In genomic region chr5:107064922-107065321, GRCm38 (mm10) we compare ENCODE assay signal across 25 mouse cellular contexts.
"Had no signal": no experiment of that assay in that cellular context is flagged by ENCODE, and none has a peak within 500 bp of the region (broad histone marks: within the 10 kb centered on the region; RNA-seq: fewer than 3 reads in every experiment).

No protein-coding gene starts in this region.

- H3K27ac ChIP-seq: kidney, embryonic 15.5 days; left cerebral cortex, adult 2 months; limb, embryonic 13.5 days; liver, embryonic 12.5 days; liver, embryonic 15.5 days; lung, embryonic 15.5 days; midbrain, embryonic 10.5 days; neural tube, embryonic 12.5 days; neural tube, embryonic 15.5 days; stomach, postnatal 0 days had no signal

- H3K4me2 ChIP-seq: kidney, embryonic 15.5 days; limb, embryonic 13.5 days; liver, embryonic 12.5 days; liver, embryonic 15.5 days; lung, embryonic 15.5 days; neural tube, embryonic 12.5 days; neural tube, embryonic 15.5 days had no signal

- H3K27me3 ChIP-seq: kidney, embryonic 15.5 days; limb, embryonic 13.5 days; liver, embryonic 12.5 days; liver, embryonic 15.5 days; lung, embryonic 15.5 days; neural tube, embryonic 12.5 days; neural tube, embryonic 15.5 days had no signal

- H3K4me1 ChIP-seq: limb, embryonic 13.5 days; liver, embryonic 15.5 days; lung, embryonic 15.5 days; neural tube, embryonic 12.5 days; neural tube, embryonic 15.5 days had no signal

- H3K36me3 ChIP-seq: kidney, embryonic 15.5 days; limb, embryonic 13.5 days; liver, embryonic 12.5 days; liver, embryonic 15.5 days; lung, embryonic 15.5 days; midbrain, embryonic 10.5 days; neural tube, embryonic 12.5 days; neural tube, embryonic 15.5 days had no signal

- H3K4me3 ChIP-seq: kidney, embryonic 15.5 days; left cerebral cortex, adult 2 months; limb, embryonic 13.5 days; liver, embryonic 12.5 days; liver, embryonic 15.5 days; lung, embryonic 15.5 days; megakaryocyte, embryonic 14.5 days; midbrain, embryonic 10.5 days; neural tube, embryonic 12.5 days; neural tube, embryonic 15.5 days had no signal

- H3K9ac ChIP-seq: kidney, embryonic 15.5 days; limb, embryonic 13.5 days; liver, embryonic 12.5 days; liver, embryonic 15.5 days; lung, embryonic 15.5 days; neural tube, embryonic 12.5 days; neural tube, embryonic 15.5 days had no signal

- DNase-seq: kidney, postnatal 10 days; kidney, postnatal 36 days; layer of hippocampus, postnatal 36 days; liver; lung, adult 18-20 months; lung, postnatal 10 days; lung, postnatal 36 days; midbrain, embryonic 14.5 days; right cerebral cortex, adult 18-20 months; right cerebral cortex, postnatal 14 days; right cerebral cortex, postnatal 4 days; thymus, adult 2 months; thymus, postnatal 14 days; thymus, postnatal 4 days had no signal

- H3K9me3 ChIP-seq: kidney, embryonic 15.5 days; liver, embryonic 12.5 days; liver, embryonic 15.5 days; lung, embryonic 15.5 days; neural tube, embryonic 12.5 days; neural tube, embryonic 15.5 days had no signal

- ATAC-seq: liver, embryonic 12.5 days had no signal
